Mouse (Mus musculus): ENCODE results near the gene Gtf3c4. TPM values are rescaled to one million over a fixed set of nuclear protein-coding genes. Genes with fewer than 3 reads are reported as not detected.

Gene Gtf3c4
- total and polyA plus RNA-seq, 3 experiments, result 25.0 to 37.6 (median 26.0) TPM

DNA sequence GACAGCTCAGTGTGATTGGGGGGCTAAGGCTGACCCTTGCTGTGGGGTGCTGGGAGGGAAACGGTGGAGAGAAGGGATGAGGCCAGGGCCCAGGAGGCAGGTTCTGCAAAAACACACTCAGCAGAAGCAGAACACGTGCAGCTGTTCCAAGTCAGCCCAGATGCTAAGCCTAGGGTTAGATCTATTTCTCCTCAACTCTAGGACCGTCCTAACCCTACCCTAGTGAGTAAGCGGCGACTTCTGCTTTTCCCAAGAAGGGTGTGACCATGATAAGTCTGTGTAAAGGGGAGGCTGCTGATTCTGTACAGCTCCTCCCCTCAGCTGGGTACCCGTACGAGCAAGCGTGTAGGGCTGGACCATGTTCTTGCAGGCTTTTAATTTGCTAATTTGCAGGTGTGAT, 43.9 kb downstream of the Gtf3c4 start:
- ATAC-seq (ENCODE audit: extremely low read depth, insufficient number of reproducible peaks, low FRiP score, poor library complexity, severe bottlenecking) (peak; percentile 28; the same call in 1 of the 2 replicates), DNase-seq (ENCODE audit: low spot score) (peak; percentile 26)
- Histone ChIP-seq H3K9me3 (replicated peaks) (no peaks in the 10 kb centered on the region), H3K4me3 (ENCODE audit: low read depth, low read length) (no peak overlapping the region), H3K36me3 (replicated peaks) (no peaks in the 10 kb centered on the region), H3K4me1 (ENCODE audit: insufficient read depth, low read depth, low read length) (peaks cover 11% of the 10 kb centered on the region), H3K27me3 (ENCODE audit: insufficient read depth, low read length) (peaks cover 47% of the 10 kb centered on the region)
- TF ChIP-seq CTCF (IDR thresholded peaks at IDR 0.05; ENCODE audit: low read depth, low read length) (no peak), TAL1 (conservative IDR thresholded peaks at IDR 0.05; ENCODE audit: low read depth, low read length) (no peak)

DNA sequence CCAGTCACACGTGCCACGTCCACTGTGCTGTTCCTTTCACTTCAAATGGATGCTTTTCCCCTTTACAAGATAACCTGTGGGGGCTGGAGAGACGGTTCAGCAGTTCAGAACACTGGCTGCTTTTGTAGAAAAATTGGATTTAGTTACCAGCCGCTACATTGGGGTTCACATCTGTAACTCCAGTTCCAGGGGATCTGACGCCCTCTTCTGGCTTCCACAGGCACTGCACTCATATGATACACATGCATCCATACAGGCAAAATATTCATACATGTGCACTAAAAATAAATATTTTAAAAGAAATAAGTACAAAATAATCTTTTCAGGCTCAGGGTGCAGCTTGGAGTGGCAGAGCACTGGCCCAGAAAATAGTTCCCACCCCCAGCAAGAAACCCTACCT, 45.5 kb downstream of the Gtf3c4 start:
- TF ChIP-seq CTCF (IDR thresholded peaks at IDR 0.05; ENCODE audit: low read depth, low read length) (no peak), GATA1 (IDR thresholded peaks at IDR 0.05; ENCODE audit: borderline replicate concordance, low read length) (no peak), TAL1 (conservative IDR thresholded peaks at IDR 0.05; ENCODE audit: low read depth, low read length) (no peak), POLR2AphosphoS5 (IDR thresholded peaks at IDR 0.05; ENCODE audit: insufficient replicate concordance, low read depth, low read length) (no peak), GATA2 (IDR thresholded peaks at IDR 0.05; ENCODE audit: borderline replicate concordance, low read depth, low read length) (no peak)
- DNase-seq (ENCODE audit: low spot score) (no peak), ATAC-seq (ENCODE audit: extremely low read depth, insufficient number of reproducible peaks, low FRiP score, poor library complexity, severe bottlenecking) (no peak)
- Histone ChIP-seq H3K9me3 (replicated peaks) (no peaks in the 10 kb centered on the region), H3K27me3 (ENCODE audit: insufficient read depth, low read length) (peaks cover 36% of the 10 kb centered on the region), H3K36me3 (replicated peaks) (no peaks in the 10 kb centered on the region), H3K4me1 (ENCODE audit: insufficient read depth, low read depth, low read length) (peaks cover 11% of the 10 kb centered on the region), H3K4me3 (ENCODE audit: low read depth, low read length) (no peak overlapping the region)

DNA sequence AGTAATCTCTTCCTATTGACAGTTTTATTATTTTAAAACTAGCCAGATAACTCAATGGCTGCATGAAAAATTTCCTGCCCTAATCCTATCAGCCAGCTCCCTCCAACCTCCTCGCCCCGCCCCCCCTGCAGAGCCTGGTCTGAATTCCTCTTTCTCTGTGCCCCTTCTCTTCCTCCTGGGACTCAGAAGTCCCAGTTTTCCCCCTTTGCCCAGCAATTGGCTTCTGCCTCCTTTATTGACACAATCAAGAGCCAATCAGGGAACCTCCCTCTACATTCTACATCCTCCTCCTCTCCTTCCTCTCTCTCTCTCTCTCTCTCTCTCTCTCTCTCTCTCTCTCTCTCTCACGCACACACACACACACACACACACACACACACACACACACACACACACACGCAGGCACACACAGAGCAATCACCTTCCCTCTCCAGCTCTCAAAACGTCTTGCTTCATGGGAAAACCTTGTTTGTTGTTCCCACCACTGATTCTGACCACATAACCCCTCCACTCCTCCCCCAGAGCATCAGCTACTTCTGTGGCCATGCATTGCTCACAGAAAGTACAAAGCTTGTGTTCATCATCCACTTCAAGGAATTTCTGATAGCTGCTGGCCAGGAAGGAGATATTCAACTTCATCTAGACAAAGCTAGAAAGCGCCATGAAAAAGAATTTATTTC, 47.1 kb downstream of the Gtf3c4 start:
- H3K9me3 ChIP-seq (replicated peaks), result no peaks in the 10 kb centered on the region
- TF ChIP-seq GATA1 (IDR thresholded peaks at IDR 0.05; ENCODE audit: borderline replicate concordance, low read length) (no peak), TAL1 (conservative IDR thresholded peaks at IDR 0.05; ENCODE audit: low read depth, low read length) (no peak), CTCF (IDR thresholded peaks at IDR 0.05; ENCODE audit: low read depth, low read length) (no peak), POLR2AphosphoS5 (IDR thresholded peaks at IDR 0.05; ENCODE audit: insufficient replicate concordance, low read depth, low read length) (no peak), GATA2 (IDR thresholded peaks at IDR 0.05; ENCODE audit: borderline replicate concordance, low read depth, low read length) (no peak)
- no peak overlapping the region for H3K4me3 ChIP-seq (ENCODE audit: low read depth, low read length)
- peaks cover 39% of the 10 kb centered on the region for H3K27me3 ChIP-seq (ENCODE audit: insufficient read depth, low read length)
- ATAC-seq (ENCODE audit: extremely low read depth, insufficient number of reproducible peaks, low FRiP score, poor library complexity, severe bottlenecking), result no peak
- no peaks in the 10 kb centered on the region for H3K36me3 ChIP-seq (replicated peaks)
- no peak for DNase-seq (ENCODE audit: low spot score)
- H3K4me1 ChIP-seq (ENCODE audit: insufficient read depth, low read depth, low read length), result peaks cover 11% of the 10 kb centered on the region

DNA sequence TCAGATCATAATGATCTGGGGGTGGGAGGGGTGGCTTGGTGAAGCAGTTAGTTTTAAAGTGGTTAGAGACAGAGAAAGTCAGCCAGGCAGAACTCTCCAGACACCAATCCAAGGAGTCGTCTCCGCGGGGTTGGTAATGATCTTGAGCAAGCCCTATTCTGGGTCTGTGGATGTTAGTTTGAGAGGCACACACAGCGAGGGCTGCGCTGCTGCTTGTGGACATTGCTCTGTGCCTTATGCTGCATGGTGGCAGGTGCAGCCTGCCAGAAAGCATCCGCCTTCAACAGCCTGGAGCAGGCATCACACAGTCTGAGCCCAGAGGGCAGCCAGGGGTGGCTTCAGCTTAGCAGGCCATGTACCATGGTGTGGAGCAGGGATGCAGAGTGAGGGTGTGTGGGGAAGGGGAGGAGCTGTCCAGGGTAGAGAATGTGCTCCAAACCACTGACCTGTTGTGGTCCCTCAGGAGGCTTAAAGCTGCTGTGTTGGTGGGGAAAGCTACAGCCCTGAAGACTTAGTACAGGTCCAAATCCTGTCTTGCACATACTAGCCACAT, 53.0 kb downstream of the Gtf3c4 start:
- no peak for TF ChIP-seq GATA2 (IDR thresholded peaks at IDR 0.05; ENCODE audit: borderline replicate concordance, low read depth, low read length)
- 0 out of 2 replicates have a peak, but pooled peaks cover 2% of the 10 kb centered on the region for H3K4me1 ChIP-seq (ENCODE audit: insufficient read depth, low read depth, low read length)
- no peaks in the 10 kb centered on the region for H3K9me3 ChIP-seq (replicated peaks)
- no peaks in the 10 kb centered on the region for H3K36me3 ChIP-seq (replicated peaks)
- DNase-seq (ENCODE audit: low spot score) (no peak), ATAC-seq (ENCODE audit: extremely low read depth, insufficient number of reproducible peaks, low FRiP score, poor library complexity, severe bottlenecking) (no peak)
- H3K27me3 ChIP-seq (ENCODE audit: insufficient read depth, low read length), result peaks cover 32% of the 10 kb centered on the region
- no peak overlapping the region for H3K4me3 ChIP-seq (ENCODE audit: low read depth, low read length)

DNA sequence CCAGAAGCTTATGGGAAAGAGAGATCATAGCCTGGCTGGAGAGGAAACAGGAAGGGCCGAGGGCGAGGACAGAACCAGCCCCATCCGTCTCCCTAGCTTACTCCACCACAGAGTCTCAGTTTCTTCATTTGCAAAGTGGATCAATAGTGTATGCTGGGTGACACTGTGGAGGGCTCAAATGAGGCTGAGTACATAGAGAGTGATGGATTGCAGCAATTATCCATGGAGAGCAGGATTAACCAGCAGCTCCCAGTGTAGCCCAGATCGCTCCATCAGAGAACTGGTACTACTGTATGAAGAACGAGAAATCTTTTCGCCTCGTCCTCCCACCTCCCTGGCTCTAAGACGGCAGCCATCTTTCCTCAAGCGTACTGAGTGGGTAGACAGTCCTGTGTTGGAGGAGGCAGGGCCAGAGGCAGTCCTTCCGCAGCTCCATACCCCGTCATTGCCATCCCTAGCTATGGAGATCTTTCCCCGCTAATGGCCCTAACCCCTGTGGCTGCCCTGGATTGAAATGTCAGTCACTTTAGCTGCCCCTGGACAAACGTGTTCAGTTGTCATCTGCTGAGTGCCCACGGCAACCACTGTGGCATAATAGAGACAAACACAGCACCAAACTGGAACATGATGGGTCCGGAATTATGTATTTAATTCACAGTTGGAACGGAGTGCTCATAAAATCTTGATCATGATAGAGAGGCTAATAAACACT, 53.6 kb downstream of the Gtf3c4 start:
- TF ChIP-seq GATA1 (IDR thresholded peaks at IDR 0.05; ENCODE audit: borderline replicate concordance, low read length), result no peak
- TF ChIP-seq GATA2 (IDR thresholded peaks at IDR 0.05; ENCODE audit: borderline replicate concordance, low read depth, low read length), result no peak
- Histone ChIP-seq H3K4me3 (ENCODE audit: low read depth, low read length) (no peak overlapping the region), H3K4me1 (ENCODE audit: insufficient read depth, low read depth, low read length) (0 out of 2 replicates have a peak, but pooled peaks cover under 1% of the 10 kb centered on the region), H3K36me3 (replicated peaks) (no peaks in the 10 kb centered on the region), H3K27me3 (ENCODE audit: insufficient read depth, low read length) (peaks cover 28% of the 10 kb centered on the region), H3K9me3 (replicated peaks) (no peaks in the 10 kb centered on the region)
- no peak for DNase-seq (ENCODE audit: low spot score)
- ATAC-seq (ENCODE audit: extremely low read depth, insufficient number of reproducible peaks, low FRiP score, poor library complexity, severe bottlenecking), result no peak

DNA sequence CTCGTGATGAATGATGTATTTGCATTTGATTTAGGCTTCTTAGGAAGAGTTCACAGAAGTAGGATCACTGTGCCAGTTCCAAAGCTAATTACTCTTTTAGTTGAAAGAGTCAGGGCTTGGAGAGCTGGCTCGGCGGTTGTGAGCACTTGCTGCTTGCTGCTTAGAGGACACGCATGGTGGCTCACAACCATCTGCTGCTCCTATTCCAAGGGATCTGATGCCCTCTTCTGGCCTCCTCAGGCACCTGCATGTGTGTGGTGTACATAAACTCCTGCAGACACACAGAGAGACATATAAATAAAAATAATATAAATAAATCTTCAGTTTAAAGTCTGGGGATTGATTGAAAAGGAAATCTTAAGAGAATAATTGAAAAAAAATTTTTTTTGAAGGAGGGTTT, 58.9 kb downstream of the Gtf3c4 start:
- H3K9me3 ChIP-seq (replicated peaks), result no peaks in the 10 kb centered on the region
- no peak for DNase-seq (ENCODE audit: low spot score)
- TF ChIP-seq POLR2AphosphoS5 (IDR thresholded peaks at IDR 0.05; ENCODE audit: insufficient replicate concordance, low read depth, low read length) (no peak), GATA2 (IDR thresholded peaks at IDR 0.05; ENCODE audit: borderline replicate concordance, low read depth, low read length) (no peak), GATA1 (IDR thresholded peaks at IDR 0.05; ENCODE audit: borderline replicate concordance, low read length) (no peak), TAL1 (conservative IDR thresholded peaks at IDR 0.05; ENCODE audit: low read depth, low read length) (no peak), CTCF (IDR thresholded peaks at IDR 0.05; ENCODE audit: low read depth, low read length) (no peak)
- H3K4me3 ChIP-seq (ENCODE audit: low read depth, low read length), result no peak overlapping the region
- H3K36me3 ChIP-seq (replicated peaks), result no peaks in the 10 kb centered on the region
- no peak for ATAC-seq (ENCODE audit: extremely low read depth, insufficient number of reproducible peaks, low FRiP score, poor library complexity, severe bottlenecking)
- peaks cover 38% of the 10 kb centered on the region for H3K27me3 ChIP-seq (ENCODE audit: insufficient read depth, low read length)
- no peaks in the 10 kb centered on the region for H3K4me1 ChIP-seq (ENCODE audit: insufficient read depth, low read depth, low read length)

All from G1E (cell line).